Mouse (Mus musculus): Measurements from ENCODE around the gene Snx11. TPM values are rescaled to one million over a fixed set of nuclear protein-coding genes. Genes with fewer than 3 reads are reported as not detected.

The Snx11 gene
- polyA plus RNA-seq, 1 experiment from 2014 or later, result 7.0 TPM

GRCm38 (mm10) chr11:96743891-96744290 lies 33.5 kb downstream of the Snx11 start:
- no peak for ATAC-seq
- no peak for TF ChIP-seq CTCF (IDR thresholded peaks at IDR 0.05; ENCODE audit: low read depth)
- no peak overlapping the region for H3K4me3 ChIP-seq (ENCODE audit: low read depth, low read length)

GRCm38 (mm10) chr11:96743000-96743399 lies 34.4 kb downstream of the Snx11 start:
- no peaks in the 10 kb centered on the region for H3K9me3 ChIP-seq (ENCODE audit: low read length)
- H3K27ac ChIP-seq (ENCODE audit: low read depth), result no peak overlapping the region
- H3K9ac ChIP-seq (replicated peaks), result no peak overlapping the region
- H3K27me3 ChIP-seq (ENCODE audit: insufficient read depth, low read length), result peaks cover 15% of the 10 kb centered on the region
- H3K4me3 ChIP-seq (ENCODE audit: low read depth, low read length), result no peak overlapping the region
- DNase-seq (no peak), ATAC-seq (no peak)
- H3K4me2 ChIP-seq (ENCODE audit: low read depth, low read length), result no peak overlapping the region
- H3K4me1 ChIP-seq (ENCODE audit: insufficient read depth), result no peaks in the 10 kb centered on the region
- H3K36me3 ChIP-seq (replicated peaks; ENCODE audit: insufficient read depth, low read length), result no peaks in the 10 kb centered on the region
- WGBS (ENCODE audit: insufficient replicate concordance), result 41% methylated on average over 11 of the region's 11 CpGs
- TF ChIP-seq EP300 (IDR thresholded peaks at IDR 0.05; ENCODE audit: low read depth), result no peak
- TF ChIP-seq CTCF (IDR thresholded peaks at IDR 0.05; ENCODE audit: low read depth), result no peak

More at GRCm38 (mm10) chr11:96743891-96744290, 33.5 kb downstream of the Snx11 start:
- 63% methylated on average over 4 of the region's 4 CpGs for WGBS (ENCODE audit: insufficient replicate concordance)
- Histone ChIP-seq H3K4me1 (ENCODE audit: insufficient read depth) (no peaks in the 10 kb centered on the region), H3K9me3 (ENCODE audit: low read length) (no peaks in the 10 kb centered on the region), H3K4me2 (ENCODE audit: low read depth, low read length) (no peak overlapping the region), H3K9ac (replicated peaks) (no peak overlapping the region), H3K27me3 (ENCODE audit: insufficient read depth, low read length) (peaks cover 15% of the 10 kb centered on the region), H3K36me3 (replicated peaks; ENCODE audit: insufficient read depth, low read length) (no peaks in the 10 kb centered on the region), H3K27ac (ENCODE audit: low read depth) (no peak overlapping the region)
- no peak for DNase-seq

- Histone ChIP-seq H3K9ac (replicated peaks) (no peak overlapping the region), H3K27me3 (ENCODE audit: insufficient read depth, low read length) (peaks cover 15% of the 10 kb centered on the region), H3K4me2 (ENCODE audit: low read depth, low read length) (no peak overlapping the region), H3K36me3 (replicated peaks; ENCODE audit: insufficient read depth, low read length) (no peaks in the 10 kb centered on the region), H3K4me3 (ENCODE audit: low read depth, low read length) (no peak overlapping the region), H3K4me1 (ENCODE audit: insufficient read depth) (no peaks in the 10 kb centered on the region), H3K9me3 (ENCODE audit: low read length) (no peaks in the 10 kb centered on the region), H3K27ac (ENCODE audit: low read depth) (no peak overlapping the region)
- ATAC-seq (no peak), DNase-seq (no peak)
- TF ChIP-seq EP300 (IDR thresholded peaks at IDR 0.05; ENCODE audit: low read depth) (no peak), CTCF (IDR thresholded peaks at IDR 0.05; ENCODE audit: low read depth) (no peak)
- WGBS (ENCODE audit: insufficient replicate concordance), result 30% methylated on average over 12 of the region's 12 CpGs
Observed at GRCm38 (mm10) chr11:96741995-96742394, 35.4 kb downstream of the Snx11 start.

GRCm38 (mm10) chr11:96740796-96741195 lies 36.6 kb downstream of the Snx11 start:
- peaks cover 20% of the 10 kb centered on the region for H3K27me3 ChIP-seq (ENCODE audit: insufficient read depth, low read length)

GRCm38 (mm10) chr11:96737673-96738471 lies 39.5 kb downstream of the Snx11 start:
- no peak for DNase-seq
- Histone ChIP-seq H3K9ac (replicated peaks) (no peak overlapping the region), H3K4me1 (ENCODE audit: insufficient read depth) (no peaks in the 10 kb centered on the region), H3K27me3 (ENCODE audit: insufficient read depth, low read length) (peaks cover 15% of the 10 kb centered on the region), H3K36me3 (replicated peaks; ENCODE audit: insufficient read depth, low read length) (no peaks in the 10 kb centered on the region), H3K4me3 (ENCODE audit: low read depth, low read length) (no peak overlapping the region), H3K9me3 (ENCODE audit: low read length) (no peaks in the 10 kb centered on the region), H3K27ac (ENCODE audit: low read depth) (no peak overlapping the region), H3K4me2 (ENCODE audit: low read depth, low read length) (no peak overlapping the region)
- no peak for ATAC-seq
- 73% methylated on average over 14 of the region's 14 CpGs for WGBS (ENCODE audit: insufficient replicate concordance)
- TF ChIP-seq EP300 (IDR thresholded peaks at IDR 0.05; ENCODE audit: low read depth), result no peak
- TF ChIP-seq CTCF (IDR thresholded peaks at IDR 0.05; ENCODE audit: low read depth), result no peak

More at GRCm38 (mm10) chr11:96740796-96741195, 36.6 kb downstream of the Snx11 start:
- Histone ChIP-seq H3K27ac (ENCODE audit: low read depth) (no peak overlapping the region), H3K36me3 (replicated peaks; ENCODE audit: insufficient read depth, low read length) (no peaks in the 10 kb centered on the region), H3K9ac (replicated peaks) (no peak overlapping the region), H3K4me3 (ENCODE audit: low read depth, low read length) (no peak overlapping the region), H3K9me3 (ENCODE audit: low read length) (no peaks in the 10 kb centered on the region), H3K4me1 (ENCODE audit: insufficient read depth) (no peaks in the 10 kb centered on the region), H3K4me2 (ENCODE audit: low read depth, low read length) (no peak overlapping the region)
- DNase-seq (no peak), ATAC-seq (no peak)
- 74% methylated on average over 12 of the region's 12 CpGs for WGBS (ENCODE audit: insufficient replicate concordance)
- TF ChIP-seq EP300 (IDR thresholded peaks at IDR 0.05; ENCODE audit: low read depth), result no peak
- no peak for TF ChIP-seq CTCF (IDR thresholded peaks at IDR 0.05; ENCODE audit: low read depth)

- 40% methylated on average over 11 of the region's 11 CpGs for WGBS (ENCODE audit: insufficient replicate concordance)
- H3K9me3 ChIP-seq (ENCODE audit: low read length), result no peaks in the 10 kb centered on the region
- no peak overlapping the region for H3K27ac ChIP-seq (ENCODE audit: low read depth)
- H3K36me3 ChIP-seq (replicated peaks; ENCODE audit: insufficient read depth, low read length), result no peaks in the 10 kb centered on the region
- ATAC-seq (no peak), DNase-seq (no peak)
- H3K4me3 ChIP-seq (ENCODE audit: low read depth, low read length), result no peak overlapping the region
- no peaks in the 10 kb centered on the region for H3K4me1 ChIP-seq (ENCODE audit: insufficient read depth)
- H3K9ac ChIP-seq (replicated peaks), result 0 out of 2 replicates have a peak overlapping the region, but pooled peaks have one; percentile 18
- peaks cover 8% of the 10 kb centered on the region for H3K27me3 ChIP-seq (ENCODE audit: insufficient read depth, low read length)
- no peak for TF ChIP-seq CTCF (IDR thresholded peaks at IDR 0.05; ENCODE audit: low read depth)
- TF ChIP-seq EP300 (IDR thresholded peaks at IDR 0.05; ENCODE audit: low read depth), result no peak
- H3K4me2 ChIP-seq (ENCODE audit: low read depth, low read length), result peak overlapping the region; percentile 46
Observed at GRCm38 (mm10) chr11:96736361-96736760, 41.0 kb downstream of the Snx11 start.
